Mouse (Mus musculus) erythroid progenitor cell, adult 5-6 weeks (primary cell): ENCODE measurements at regions not wholly inside any gene's neighbourhood (a gene's known extent, or its start where the extent isn't known, plus 50 kb on each side); places are given as distances from the start of the nearest gene placed in this dataset.

ENCODE experiments used
- ATAC-seq: replicated peaks from 2 replicates; pipeline ENCODE4 v1.8.0; 2016; ENCODE audit warnings: moderate number of reproducible peaks, mild to moderate bottlenecking, moderate TSS enrichment, inconsistent platforms; ENCODE audit not compliant: poor library complexity, low FRiP score, severe bottlenecking

DNA sequence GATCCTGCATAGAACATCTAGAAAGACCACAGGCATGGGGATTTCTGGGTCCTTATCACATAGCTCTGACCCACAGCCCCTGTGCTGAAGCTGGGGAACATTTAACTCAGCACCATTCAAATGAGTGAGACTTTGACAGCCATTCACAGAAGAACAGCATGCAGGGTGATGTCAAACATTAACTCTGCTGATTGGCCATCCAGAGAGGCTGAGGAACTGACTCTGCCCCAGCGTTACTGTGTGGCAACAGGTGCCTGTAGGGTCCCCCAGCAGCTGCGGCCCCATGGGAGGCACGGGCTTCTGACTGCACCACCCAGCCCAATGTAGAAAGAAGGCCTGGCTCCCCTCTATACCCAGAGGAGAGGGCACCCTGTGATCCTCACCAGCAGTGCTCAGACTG is 73.3 kb upstream of the Syt13 start:
- ATAC-seq: no peak

- ATAC-seq: no peak
These were observed 69.7 kb upstream of the Syt13 start for GRCm38 (mm10) chr2:92845061-92845769.

DNA sequence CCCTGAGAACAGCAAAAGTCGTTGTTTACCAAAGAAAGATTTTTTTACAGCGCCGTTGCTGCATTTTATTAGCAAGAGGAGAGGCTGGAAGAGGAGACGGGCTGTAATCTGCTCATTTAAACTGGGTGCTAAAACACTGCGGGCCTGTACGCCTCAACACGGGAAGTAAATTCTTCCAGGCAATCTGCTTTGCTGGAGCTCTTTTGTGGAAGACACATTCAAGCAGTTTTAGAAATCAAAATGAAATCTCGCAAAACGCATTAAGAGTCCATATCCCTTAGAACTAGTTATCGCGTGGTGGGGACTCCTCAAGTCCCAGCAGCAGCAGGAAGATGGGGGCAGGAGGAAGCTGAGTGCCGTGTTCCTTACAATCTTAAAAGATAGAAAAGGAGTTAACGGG is 65.9 kb upstream of the Syt13 start:
- ATAC-seq: no peak

GRCm38 (mm10) chr2:92851336-92851735 is 63.6 kb upstream of the Syt13 start:
- ATAC-seq: no peak

DNA sequence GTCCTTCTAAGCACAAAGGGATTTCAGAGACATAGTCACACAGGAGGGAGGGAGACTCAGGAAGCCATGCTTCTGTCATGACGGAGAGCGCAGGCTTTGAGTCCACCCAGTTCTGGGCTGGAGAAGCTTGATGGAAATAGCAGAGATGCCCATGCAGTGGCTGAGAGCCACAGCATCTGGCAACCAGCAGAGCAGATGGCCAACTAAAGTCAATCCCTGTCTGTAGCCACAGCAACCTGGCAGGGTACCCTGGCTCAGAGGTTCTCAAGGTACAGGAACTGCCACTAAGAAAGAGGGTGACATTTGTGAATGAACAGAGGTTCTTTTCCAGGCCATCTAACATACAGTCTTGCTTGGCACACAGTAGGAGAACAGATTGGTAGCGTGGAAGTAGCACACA is 61.7 kb upstream of the Syt13 start:
- no peak for ATAC-seq

DNA sequence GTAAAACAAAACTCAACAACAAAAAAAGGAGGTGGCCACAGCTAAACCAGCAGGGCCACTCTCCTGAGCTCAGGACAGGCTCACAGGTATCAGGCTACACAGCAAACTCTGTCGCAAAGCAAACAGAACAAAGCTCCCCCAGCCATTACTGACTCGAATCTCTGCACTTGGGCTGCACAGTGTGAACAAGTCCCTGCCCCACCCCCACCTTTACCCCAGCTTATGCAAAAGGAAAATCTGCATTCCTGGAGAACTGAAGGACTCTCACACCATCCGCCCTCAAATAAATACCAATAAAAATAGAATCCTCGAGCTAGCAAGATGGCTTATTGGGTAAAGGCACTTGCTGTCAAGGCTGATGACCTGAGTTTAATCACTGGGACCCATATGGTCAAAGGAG is 60.6 kb upstream of the Syt13 start:
- no peak for ATAC-seq

GRCm38 (mm10) chr2:92856047-92856446 is 58.9 kb upstream of the Syt13 start:
- no peak for ATAC-seq

- ATAC-seq: no peak
These were observed 54.2 kb upstream of the Syt13 start for GRCm38 (mm10) chr2:92860502-92861197.
